Mouse (Mus musculus) WW6 (cell line): ENCODE measurements around the gene Ift80.
"Not testable (repeated sequence)": the region's sequence is repeated elsewhere in the genome, so short reads cannot be mapped to it uniquely, and the experiment has no call there.

Experiments
- DNase-seq: peaks from one replicate; pipeline ENCODE4 v3.0.0-alpha.2; 2013; ENCODE audit warnings: low read depth, low spot score

Gene Ift80

GRCm38 (mm10) chr3:68935498-68935897 is 68.9 kb downstream of the Ift80 start:
- peak; percentile 63 for DNase-seq

GRCm38 (mm10) chr3:68934259-68934658 is 70.1 kb downstream of the Ift80 start:
- DNase-seq: no peak

- DNase-seq: peak; percentile 54
Measured at GRCm38 (mm10) chr3:68928619-68929018, 75.8 kb downstream of the Ift80 start.

- no peak for DNase-seq
Measured at GRCm38 (mm10) chr3:68907509-68907908, 96.9 kb downstream of the Ift80 start.

- no peak for DNase-seq
Measured at GRCm38 (mm10) chr3:68904902-68905778, 99.2 kb downstream of the Ift80 start.

- not testable (repeated sequence) for DNase-seq
Measured at GRCm38 (mm10) chr3:68902636-68903035, 101.7 kb downstream of the Ift80 start.

GRCm38 (mm10) chr3:68897154-68897553 is 107.2 kb downstream of the Ift80 start:
- DNase-seq: no peak

- no peak for DNase-seq
Measured at GRCm38 (mm10) chr3:68895426-68895825, 108.9 kb downstream of the Ift80 start.

GRCm38 (mm10) chr3:68886845-68887244 is 117.5 kb downstream of the Ift80 start:
- no peak for DNase-seq

- no peak for DNase-seq
Measured at GRCm38 (mm10) chr3:68874079-68874478, 130.3 kb downstream of the Ift80 start.

GRCm38 (mm10) chr3:68870568-68870950 is 133.8 kb downstream of the Ift80 start:
- no peak for DNase-seq

GRCm38 (mm10) chr3:68869691-68870567 is 134.4 kb downstream of the Ift80 start:
- DNase-seq: peak; percentile 26

- DNase-seq: peak; percentile 47
Measured at GRCm38 (mm10) chr3:68869211-68869690, 135.1 kb downstream of the Ift80 start, which contains the start of gene 1110032F04Rik. Gene 1110032F04Rik (plus strand): TSS chr3:68869586.

GRCm38 (mm10) chr3:68852414-68852813 is 152.0 kb downstream of the Ift80 start:
- DNase-seq: no peak

- DNase-seq: no peak
Measured at GRCm38 (mm10) chr3:68848323-68848722, 156.0 kb downstream of the Ift80 start.

GRCm38 (mm10) chr3:68844025-68844424 is 160.3 kb downstream of the Ift80 start:
- no peak for DNase-seq
